Mouse (Mus musculus) gastrocnemius, postnatal 4 days (tissue): Measurements from ENCODE around the gene Tsc2. TPM values are rescaled to one million over a fixed set of nuclear protein-coding genes. Genes with fewer than 3 reads are reported as not detected.
"Not testable (repeated sequence)": the region's sequence is repeated elsewhere in the genome, so short reads cannot be mapped to it uniquely, and the experiment has no call there.

Experiments
- DNase-seq, 2 experiments: peaks; one replicate each; pipeline ENCODE4 v3.0.0; 2021 to 2022; ENCODE audit warnings: low spot score in 2 of 2, mixed read lengths in 2 of 2
- long read RNA-seq, 2 experiments: library from polyadenylated mRNA; stranded (forward); transcript quantifications; one replicate each; pipeline ENCODE4 v2.0.0; 2021
- total RNA-seq, 2 experiments: library from RNA; stranded (reverse); gene quantifications; 2 replicates each; pipeline ENCODE4 v1.2.3; 2021

The Tsc2 gene
- total RNA-seq: 10 to 100 TPM; 66.4 to 75.4 TPM
- long read RNA-seq, experiment 1, full-length matches to known transcripts: 9 of 89 reads
- long read RNA-seq, experiment 1, partial matches to known transcripts: 47 of 89 reads
- long read RNA-seq, experiment 1, other reads (novel, unspliced or antisense): 33 of 89 reads
- long read RNA-seq, experiment 2, full-length matches to known transcripts: 9 of 108 reads
- long read RNA-seq, experiment 2, partial matches to known transcripts: 61 of 108 reads
- long read RNA-seq, experiment 2, other reads (novel, unspliced or antisense): 38 of 108 reads

GRCm38 (mm10) chr17:24632167-24632812 lies at the start of gene Tsc2, which contains the start of gene Nthl1:
TSS of gene Tsc2 (minus strand) at chr17:24632630.
TSS of gene Nthl1 (plus strand) at chr17:24632680.
- DNase-seq: peak; percentile 67 to 84

- no peak for DNase-seq
These were observed 45.2 kb upstream of the Tsc2 start for GRCm38 (mm10) chr17:24677500-24678080.

- DNase-seq: no peak
These were observed 44.4 kb upstream of the Tsc2 start for GRCm38 (mm10) chr17:24676877-24677276.

GRCm38 (mm10) chr17:24676187-24676586 lies 43.8 kb upstream of the Tsc2 start:
- DNase-seq: peak; percentile 54 to 74

GRCm38 (mm10) chr17:24674277-24674676 lies 41.8 kb upstream of the Tsc2 start:
- no peak for DNase-seq

GRCm38 (mm10) chr17:24672141-24672540 lies 39.7 kb upstream of the Tsc2 start:
- no peak for DNase-seq

GRCm38 (mm10) chr17:24671346-24671745 lies 38.9 kb upstream of the Tsc2 start:
- DNase-seq: no peak

- no peak for DNase-seq
These were observed 37.9 kb upstream of the Tsc2 start for GRCm38 (mm10) chr17:24670246-24670844.

- peak; percentile 90 to 98 for DNase-seq
These were observed 37.3 kb upstream of the Tsc2 start, which contains the start of gene Zfp598 for GRCm38 (mm10) chr17:24669545-24670245. TSS of gene Zfp598 (plus strand) at chr17:24669687.

GRCm38 (mm10) chr17:24669214-24669544 lies 36.7 kb upstream of the Tsc2 start:
- DNase-seq: not testable (repeated sequence)

GRCm38 (mm10) chr17:24667416-24667815 lies 35.0 kb upstream of the Tsc2 start:
- no peak for DNase-seq

GRCm38 (mm10) chr17:24667011-24667410 lies 34.6 kb upstream of the Tsc2 start:
- not testable (repeated sequence) for DNase-seq

GRCm38 (mm10) chr17:24658017-24658758 lies 25.8 kb upstream of the Tsc2 start, which contains the start of gene Npw:
TSS of gene Npw (minus strand) at chr17:24658457.
- DNase-seq: no peak

GRCm38 (mm10) chr17:24654969-24655368 lies 22.5 kb upstream of the Tsc2 start:
- no peak for DNase-seq

GRCm38 (mm10) chr17:24653967-24654710 lies 21.7 kb upstream of the Tsc2 start:
- DNase-seq: peak; percentile 68 to 82

- DNase-seq: no peak
These were observed 19.4 kb upstream of the Tsc2 start for GRCm38 (mm10) chr17:24651835-24652234.

- no peak for DNase-seq
These were observed 18.3 kb upstream of the Tsc2 start for GRCm38 (mm10) chr17:24650766-24651165.

- peak in 1 of 2 experiments; percentile 72 for DNase-seq
These were observed 17.7 kb upstream of the Tsc2 start, which contains the start of gene Slc9a3r2 for GRCm38 (mm10) chr17:24650070-24650616. TSS of gene Slc9a3r2 (minus strand) at chr17:24650327.

- peak in 1 of 2 experiments; percentile 60 for DNase-seq
These were observed 17.2 kb upstream of the Tsc2 start for GRCm38 (mm10) chr17:24649581-24650069.
